Mouse (Mus musculus): ENCODE results near the gene Zfp85.
"Not testable (repeated sequence)": the region's sequence is repeated elsewhere in the genome, so short reads cannot be mapped to it uniquely, and the experiment has no call there.

The Zfp85 gene

DNA sequence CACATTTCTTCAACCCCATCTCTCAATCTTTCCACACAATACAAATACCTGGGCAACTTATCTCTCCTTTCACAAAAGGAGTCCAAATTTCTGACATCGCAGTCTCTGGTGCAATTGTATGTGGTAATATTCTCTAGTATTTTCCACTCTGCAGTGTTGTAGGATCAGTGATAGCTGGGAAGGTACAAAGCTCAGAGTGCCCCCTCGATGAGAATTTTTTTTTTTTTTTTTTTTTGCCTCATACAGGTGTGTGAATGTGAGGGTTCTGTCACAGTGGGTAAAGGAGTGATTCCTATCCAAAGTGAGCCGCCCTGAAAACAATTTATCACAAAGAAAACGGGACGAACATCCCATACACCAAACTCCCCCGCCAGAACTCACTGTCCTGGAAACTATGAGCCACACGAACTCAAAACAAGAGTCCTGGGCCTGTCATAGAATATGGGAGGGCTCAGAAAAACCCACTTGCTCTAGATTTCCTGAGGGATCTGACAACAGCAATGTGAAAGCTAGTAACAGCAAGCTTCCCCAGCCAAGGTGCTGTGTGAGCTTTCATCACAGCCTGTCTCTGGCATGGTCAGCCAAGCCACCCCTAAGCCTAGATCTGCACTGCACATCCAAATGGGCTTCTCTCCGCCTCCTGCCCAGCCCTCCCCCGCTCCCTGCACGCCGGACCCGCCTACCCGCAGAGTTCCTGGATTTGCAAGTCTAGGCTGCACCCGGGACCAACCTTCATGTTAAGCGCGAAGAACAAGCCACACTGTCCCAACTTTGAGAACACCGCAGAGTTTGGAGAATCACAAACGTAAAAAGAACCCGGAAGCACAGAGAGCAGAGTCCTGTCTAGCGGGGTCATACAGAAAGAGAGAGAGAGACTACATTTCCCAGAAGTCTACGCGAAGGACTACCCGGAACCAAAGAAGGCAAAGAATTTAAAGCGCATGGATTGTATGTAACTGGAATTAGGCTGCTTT is at the start of gene Zfp85:
Gene Zfp85 (minus strand): TSS at position 896 of the 974 bp plus-strand sequence.
- DNase-seq (ENCODE audit: low spot score): peak; percentile 68

DNA sequence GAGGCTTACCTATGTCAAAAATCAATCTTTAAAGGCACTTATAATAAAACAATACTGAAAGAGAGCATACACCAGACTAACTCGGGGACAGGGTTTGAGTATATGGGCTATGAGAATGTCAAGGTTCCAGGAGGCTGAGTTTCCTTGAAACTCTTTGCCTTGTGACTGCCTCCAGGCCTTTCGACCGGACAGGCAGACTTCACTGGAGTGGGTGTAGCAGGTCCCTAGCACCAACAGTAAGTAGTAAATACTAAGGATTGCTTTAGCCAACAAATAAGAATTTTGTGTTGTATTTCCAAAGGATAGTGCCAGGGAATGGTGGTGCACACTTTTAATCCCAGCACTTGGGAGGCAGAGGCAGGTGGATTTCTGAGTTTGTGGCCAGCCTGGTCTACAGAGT is 44.1 kb upstream of the Zfp85 start:
- not testable (repeated sequence) for DNase-seq (ENCODE audit: low spot score)

DNA sequence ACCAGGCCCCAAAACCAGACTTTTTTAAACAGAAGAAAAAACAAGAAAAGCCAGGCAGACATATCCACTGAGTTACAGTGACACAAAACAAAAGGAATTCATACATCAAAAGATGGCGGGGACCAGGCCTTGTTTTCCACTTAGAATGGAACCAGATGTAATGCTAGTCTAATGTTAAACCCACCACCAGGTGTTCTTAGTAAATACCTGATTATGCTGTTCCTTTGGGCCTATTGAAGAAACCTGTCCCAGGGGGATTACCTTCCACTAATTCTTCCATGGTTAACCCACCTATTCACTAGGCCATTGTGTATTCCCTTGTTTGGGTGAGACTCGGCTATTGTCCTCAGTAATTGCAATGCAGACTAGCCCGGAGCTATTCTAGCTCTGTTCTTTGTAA is 43.6 kb upstream of the Zfp85 start:
- no peak for DNase-seq (ENCODE audit: low spot score)

DNA sequence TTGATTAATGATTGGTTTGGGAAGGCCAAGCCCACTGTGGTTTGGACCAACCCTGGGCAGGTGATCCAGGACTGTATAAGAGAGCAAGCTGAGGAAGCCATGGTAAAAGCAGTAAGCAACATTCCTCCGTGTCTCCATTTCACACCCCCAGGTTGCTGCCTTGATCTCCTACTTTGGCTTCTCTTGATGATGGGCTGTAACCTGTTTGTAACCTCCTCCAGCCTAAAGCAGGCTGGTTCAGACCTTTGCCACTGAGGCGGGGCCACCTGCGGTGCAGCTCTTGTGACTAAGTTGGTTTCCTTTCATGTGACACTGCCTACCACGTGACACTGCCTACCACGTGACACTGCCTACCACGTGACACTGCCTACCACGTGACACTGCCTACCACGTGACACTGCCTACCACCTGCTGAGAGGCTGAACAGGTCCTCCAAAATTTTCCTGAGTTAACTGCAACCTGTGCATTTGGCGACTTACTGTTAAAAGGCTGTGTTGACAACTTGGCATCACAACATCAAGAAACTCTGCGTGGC is 37.0 kb upstream of the Zfp85 start:
- no peak for DNase-seq (ENCODE audit: low spot score)

DNA sequence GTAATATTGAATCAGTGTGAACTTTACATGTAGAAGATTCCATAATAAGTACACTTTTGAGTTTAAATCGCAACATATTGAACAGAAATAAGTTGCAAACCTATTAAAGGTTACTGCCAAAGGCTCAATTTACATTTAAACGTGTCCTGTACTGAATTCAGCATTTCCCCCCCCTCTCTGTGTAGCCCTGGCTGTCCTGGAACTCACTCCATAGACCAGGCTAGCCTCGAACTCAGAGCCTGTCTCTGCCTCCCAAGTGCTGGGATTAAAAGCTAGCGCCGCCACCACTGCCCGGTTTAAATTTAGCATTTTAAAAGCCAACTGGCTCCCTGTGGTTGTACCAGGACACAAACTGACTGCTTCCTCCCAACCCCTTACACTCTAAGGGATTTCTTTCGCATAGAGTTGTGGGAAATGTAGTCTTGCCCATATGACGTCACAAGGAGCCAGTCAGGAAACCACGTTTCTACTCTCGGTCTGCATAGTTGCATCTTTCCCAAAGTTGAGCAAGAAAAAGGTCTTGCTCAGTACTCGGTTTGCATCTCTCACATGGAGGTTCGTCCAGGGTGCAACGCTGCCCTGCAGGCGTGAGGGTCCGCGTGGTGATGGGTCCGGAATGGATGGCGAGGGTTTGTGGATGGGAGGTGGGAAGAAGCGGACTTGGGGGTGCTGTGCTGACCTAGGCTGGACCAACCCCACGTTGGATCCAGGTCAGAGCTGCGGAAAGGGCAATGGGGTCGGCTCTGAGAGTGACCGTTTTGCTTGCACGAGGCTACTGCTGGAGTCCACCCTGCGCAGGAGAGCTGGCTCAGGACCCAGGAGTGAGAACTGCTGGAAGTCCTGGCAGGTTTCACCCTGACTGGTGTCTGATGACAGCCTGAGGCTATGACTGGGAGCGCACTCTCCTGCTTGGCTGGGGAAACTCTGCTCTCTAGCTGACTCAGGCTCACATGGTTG is 24.5 kb upstream of the Zfp85 start, which contains the start of gene Zfp493:
Gene Zfp493 (plus strand): TSS at position 429 of the 957 bp plus-strand sequence.
- DNase-seq (ENCODE audit: low spot score): peak; percentile 86

DNA sequence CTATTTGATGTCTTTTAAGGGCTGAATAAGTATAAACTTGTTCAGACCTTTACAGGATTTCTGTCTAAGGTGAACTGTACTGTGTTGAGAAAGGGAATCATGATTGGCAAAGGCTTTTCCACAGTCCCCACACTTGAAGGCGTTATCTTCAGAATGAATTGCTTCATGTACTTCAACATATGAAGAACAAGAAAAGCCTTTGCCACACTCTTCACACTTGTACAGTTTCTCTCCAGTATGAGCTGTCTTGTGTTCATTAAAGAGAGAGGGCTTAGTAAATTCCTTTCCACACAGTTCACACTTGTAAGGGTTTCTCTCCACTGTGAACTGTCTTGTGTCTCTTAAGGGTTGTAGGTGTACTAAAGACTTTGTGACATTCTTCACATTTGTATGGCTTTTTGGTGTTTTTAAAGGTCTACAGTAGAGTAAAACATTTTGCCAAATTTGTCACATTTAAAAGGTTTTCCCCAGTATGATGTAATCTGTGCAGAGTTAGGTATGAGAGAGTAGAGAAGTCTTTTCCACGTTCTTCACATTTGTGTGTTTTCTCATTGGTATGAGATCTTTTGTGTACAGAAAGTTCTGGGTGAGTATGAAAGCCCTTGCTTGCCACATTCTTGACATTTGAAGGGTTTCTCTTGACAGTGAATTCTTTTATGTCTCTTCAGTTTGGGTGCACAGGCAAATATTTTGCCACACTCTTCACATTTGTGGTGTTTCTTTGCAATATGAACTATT is 8.2 kb upstream of the Zfp85 start:
- DNase-seq (ENCODE audit: low spot score): no peak

DNA sequence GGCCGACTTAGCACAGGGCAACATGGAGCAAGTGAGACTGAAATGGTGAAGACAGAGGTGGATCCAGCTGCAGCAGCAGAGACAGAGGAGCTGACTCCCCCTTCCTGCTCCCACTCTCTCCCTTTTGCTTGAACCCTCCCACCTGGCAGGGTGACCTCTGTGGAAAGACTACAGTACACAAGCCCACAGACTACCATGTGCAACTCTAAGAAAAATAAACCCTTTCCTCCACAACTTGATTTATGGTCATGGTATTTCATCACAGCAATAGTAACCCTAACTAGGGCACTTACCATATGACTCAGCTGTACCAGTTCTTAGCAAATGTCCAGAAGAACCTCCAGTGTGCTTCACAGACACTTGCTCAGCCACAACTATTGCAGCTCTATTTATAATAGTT is 4.9 kb upstream of the Zfp85 start:
- no peak for DNase-seq (ENCODE audit: low spot score)

DNA sequence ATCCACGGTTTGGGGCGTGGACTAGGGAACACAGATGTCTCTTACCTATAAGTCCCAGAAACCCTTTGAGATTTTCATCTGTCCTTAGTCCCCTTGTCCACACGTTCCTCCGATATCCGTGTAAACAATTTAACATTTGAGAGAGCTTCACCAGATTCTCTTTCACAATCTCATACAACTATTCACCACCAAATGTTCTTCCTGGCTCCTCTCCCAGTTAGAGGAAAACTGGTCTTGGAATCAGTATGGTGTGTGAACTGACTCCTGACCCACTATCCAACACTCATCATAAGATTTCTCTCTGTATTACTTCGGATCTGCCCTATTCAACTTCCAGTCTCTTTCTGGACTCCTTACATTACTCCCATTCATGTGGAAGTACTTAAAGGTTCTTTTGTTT is 733 bp upstream of the Zfp85 start:
- DNase-seq (ENCODE audit: low spot score): no peak

DNA sequence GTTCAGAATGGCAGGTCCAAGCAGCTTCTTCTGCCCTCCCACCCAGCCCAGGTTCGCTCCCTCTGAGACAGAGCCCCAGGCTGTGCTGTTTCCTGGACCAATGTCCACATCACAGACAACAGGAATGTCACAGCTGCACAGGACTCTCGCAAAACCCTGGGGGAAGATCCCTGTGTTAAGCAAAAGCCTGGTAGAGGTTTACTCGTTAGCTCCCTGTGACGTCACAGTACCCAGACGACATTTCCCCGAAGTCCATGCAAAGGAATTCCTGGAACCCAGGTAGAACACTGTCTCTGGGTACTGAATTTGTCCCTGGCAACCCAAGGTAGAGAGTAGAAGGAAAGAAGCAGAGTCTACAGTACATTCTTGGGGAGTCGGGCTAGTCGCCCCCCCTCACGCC is 11.1 kb downstream of the Zfp85 start:
- DNase-seq (ENCODE audit: low spot score): no peak

DNA sequence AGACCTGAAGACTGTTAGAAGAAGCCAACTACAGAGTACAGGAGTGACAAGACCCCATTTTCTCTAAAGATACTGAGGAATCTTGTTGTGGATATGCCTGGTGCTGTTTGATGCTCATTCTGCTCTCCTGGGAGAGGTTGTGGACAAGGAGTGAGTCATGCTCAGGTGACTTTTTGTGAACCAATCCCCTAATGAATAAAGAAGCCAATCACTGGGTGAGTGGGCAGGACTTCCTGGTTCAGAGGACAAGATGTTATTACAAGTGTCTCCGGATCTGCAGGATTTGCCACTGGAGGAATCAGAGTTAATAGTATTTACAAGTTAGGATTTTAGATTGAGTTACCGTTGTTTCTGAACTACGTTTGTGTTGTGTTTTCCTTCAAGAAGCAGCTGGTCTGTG is 12.1 kb downstream of the Zfp85 start:
- DNase-seq (ENCODE audit: low spot score): no peak

DNA sequence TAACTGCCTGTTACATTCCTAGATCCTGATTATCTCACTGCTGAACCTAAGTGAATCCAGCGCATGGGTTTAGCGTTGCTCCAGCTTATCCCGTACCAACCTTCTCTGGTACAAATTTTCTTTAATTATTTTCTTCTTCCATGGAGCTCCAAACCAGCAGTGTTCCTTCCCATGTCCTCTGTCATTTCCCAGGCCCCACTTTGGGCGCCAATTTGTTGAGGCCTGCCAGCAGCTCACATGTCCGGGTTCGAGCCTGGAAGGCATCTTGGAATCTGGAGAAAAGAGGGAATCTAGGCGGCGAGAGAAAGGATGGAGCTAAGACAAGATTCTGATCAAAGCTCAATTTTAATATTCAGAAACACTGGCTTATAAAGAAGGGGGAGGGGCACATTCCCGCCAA is 20.6 kb downstream of the Zfp85 start:
- not testable (repeated sequence) for DNase-seq (ENCODE audit: low spot score)

DNA sequence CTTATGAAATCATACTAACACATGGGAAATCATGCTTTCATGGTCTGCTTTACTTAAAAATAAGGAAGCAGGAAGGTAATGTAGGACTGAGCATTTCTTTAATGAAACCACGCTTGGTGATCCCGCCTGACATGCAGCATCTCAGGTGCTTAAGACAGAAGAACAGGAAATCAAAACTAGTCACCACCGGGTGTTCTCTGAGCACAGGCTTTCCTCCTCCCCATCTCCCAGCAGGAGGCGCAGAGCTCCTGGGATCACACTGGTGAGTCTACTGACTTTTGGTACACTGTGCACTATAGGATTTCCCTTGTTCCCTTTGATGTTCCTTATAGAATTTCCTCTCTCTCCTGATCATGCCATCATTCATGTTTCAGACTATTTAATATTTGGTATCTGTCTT is 25.6 kb downstream of the Zfp85 start:
- peak; percentile 34 for DNase-seq (ENCODE audit: low spot score)

DNA sequence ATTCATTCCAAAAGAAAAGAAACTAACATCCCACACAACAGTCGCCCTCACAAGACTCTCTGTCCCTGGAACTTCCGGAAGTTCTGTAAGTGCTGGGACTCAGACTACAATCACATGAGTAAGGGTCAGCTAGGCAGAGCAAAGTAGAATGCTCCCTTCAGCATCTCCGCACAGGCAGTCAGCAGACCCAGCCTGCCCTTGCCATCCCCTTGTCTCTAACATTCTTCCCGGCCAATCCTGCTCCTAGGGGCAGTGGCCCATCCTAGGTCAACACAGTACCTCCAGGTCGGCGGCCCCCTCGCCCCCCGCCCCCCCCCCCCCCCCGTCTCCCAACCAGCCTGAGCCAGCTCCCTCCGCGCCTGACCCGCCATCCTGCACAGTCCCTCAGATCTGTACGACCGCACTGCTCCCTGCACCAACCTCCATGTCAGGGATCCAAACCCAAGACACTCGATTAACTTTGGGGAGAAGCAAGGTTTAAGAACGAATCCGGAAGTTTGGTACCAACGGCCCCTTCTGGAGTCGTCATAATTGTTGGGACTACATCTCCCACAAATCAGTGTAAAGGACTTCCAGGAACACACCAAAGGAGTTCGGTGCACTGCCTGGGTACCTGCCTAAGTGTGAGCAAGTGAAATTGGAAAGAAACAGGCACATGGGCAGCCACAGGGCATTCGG is 26.2 kb downstream of the Zfp85 start, which contains the start of gene Zfp65:
Gene Zfp65 (minus strand): TSS at position 533 of the 678 bp plus-strand sequence.
- peak; percentile 72 for DNase-seq (ENCODE audit: low spot score)

DNA sequence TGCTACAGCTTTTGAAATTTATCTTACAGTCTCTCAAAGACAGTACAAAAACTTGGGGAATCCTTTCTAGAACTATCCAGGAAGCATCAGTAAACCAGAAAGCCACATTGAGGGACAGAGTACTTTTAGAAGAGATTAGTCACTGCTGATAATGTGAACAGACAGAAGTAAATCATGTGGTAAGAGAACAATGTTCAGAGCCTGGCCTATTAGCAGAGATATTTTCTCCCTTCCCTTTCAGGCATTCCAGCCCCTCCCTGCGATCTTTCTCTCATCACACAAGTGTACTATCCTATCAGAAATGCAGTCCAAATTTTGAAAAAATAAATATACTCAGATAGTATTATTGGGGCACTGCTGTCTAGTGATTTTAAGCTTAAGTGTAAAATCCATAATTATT is 26.9 kb downstream of the Zfp85 start:
- DNase-seq (ENCODE audit: low spot score): no peak

DNA sequence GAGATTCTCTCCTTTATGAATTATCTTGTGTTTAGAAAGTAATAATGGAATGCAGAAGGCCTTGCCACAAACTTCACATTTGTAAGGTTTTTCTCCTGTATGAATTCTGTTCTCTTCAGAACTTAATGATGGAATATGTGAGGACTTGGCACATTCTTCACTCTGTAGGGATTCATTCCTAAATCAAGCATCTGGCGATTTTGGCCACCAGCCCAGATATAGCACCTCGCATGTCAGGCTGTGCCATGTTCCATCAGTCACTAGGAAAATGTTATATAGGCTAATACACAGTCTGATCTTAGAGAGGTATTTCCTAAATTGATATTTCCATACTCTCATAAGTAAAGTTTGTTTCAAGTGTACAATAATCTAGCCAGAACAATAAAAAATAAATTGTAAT is 29.7 kb downstream of the Zfp85 start:
- not testable (repeated sequence) for DNase-seq (ENCODE audit: low spot score)

DNA sequence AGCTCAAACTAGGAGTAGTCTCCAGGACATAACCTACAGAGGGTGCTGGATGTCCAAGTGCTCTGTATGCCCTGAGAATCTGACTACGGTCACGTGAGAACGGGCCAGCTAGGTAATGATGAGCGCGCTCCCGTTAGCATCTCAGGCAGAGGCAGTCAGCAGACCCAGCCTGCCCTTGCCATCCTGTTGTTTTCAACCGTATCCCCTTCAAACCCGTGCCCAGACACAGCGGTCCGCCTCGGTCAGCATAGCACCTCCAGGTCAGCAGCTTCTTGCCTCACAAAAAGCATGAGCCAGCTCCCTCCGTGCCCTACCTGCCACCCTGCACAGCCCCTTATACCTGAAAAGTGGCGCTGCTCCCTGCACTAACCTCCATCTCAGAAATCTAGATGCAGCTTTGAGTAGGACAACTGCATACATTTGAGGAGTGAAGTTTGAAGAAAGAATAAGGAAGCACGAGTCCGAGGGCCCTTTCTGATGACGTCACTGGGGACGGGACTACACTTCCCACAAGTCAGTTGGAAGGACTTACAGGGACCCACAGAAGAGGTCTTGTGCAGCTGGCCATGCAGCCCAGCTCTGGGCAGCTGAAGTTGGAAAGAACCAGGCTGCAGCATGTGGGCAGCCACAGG is 31.1 kb downstream of the Zfp85 start:
- DNase-seq (ENCODE audit: low spot score): peak; percentile 94

All from lung, postnatal 25 days (tissue).